Mouse (Mus musculus) embryonic facial prominence, embryonic 13.5 days (tissue): ENCODE measurements around the gene Mrpl39. TPM values are rescaled to one million over a fixed set of nuclear protein-coding genes. Genes with fewer than 3 reads are reported as not detected.

Experiments
- ATAC-seq: fragments of 200-750 bp; cut with Nextera tagmentation; 2 replicates; pipeline ENCODE4 v1.8.0; 2017; ENCODE audit warnings: low read depth; ENCODE audit not compliant: insufficient number of reproducible peaks, insufficient read depth, low FRiP score, low TSS enrichment
- H3K27ac ChIP-seq: fragments of 300-500 bp; sonication (generic); 2 replicates; pipeline ENCODE4 v1.5.1; 2015; ENCODE audit warnings: moderate library complexity, mild to moderate bottlenecking, inconsistent platforms
- H3K27me3 ChIP-seq: fragments of 300-500 bp; sonication (generic); 2 replicates; pipeline ENCODE4 v1.6.1; 2015; ENCODE audit warnings: mild to moderate bottlenecking, inconsistent platforms
- H3K36me3 ChIP-seq: fragments of 300-500 bp; sonication (generic); 2 replicates; pipeline ENCODE4 v1.6.1; 2015; ENCODE audit warnings: mild to moderate bottlenecking, inconsistent platforms
- H3K4me1 ChIP-seq: fragments of 300-500 bp; sonication (generic); 2 replicates; pipeline ENCODE4 v1.6.1; 2015; ENCODE audit warnings: inconsistent platforms
- H3K4me2 ChIP-seq: fragments of 300-500 bp; sonication (generic); 2 replicates; pipeline ENCODE4 v1.6.1; 2015; ENCODE audit warnings: moderate library complexity, mild to moderate bottlenecking, inconsistent platforms
- H3K4me3 ChIP-seq: fragments of 300-500 bp; sonication (generic); 2 replicates; pipeline ENCODE4 v1.5.1; 2015; ENCODE audit warnings: mild to moderate bottlenecking, inconsistent platforms
- H3K9ac ChIP-seq: fragments of 300-500 bp; sonication (generic); 2 replicates; pipeline ENCODE4 v1.6.1; 2015; ENCODE audit warnings: mild to moderate bottlenecking, inconsistent platforms
- H3K9me3 ChIP-seq: fragments of 300-500 bp; sonication (generic); 2 replicates; pipeline ENCODE4 v1.6.1; 2016; ENCODE audit warnings: inconsistent platforms
- WGBS: fragments of 180-500 bp; shearing (Covaris S2); methylation state at CpG from one replicate; pipeline ENCODE4 v1.1.7; 2015; ENCODE audit warnings: mixed read lengths; 5-methylcytosine and 5-hydroxymethylcytosine counted together
- polyA plus RNA-seq: library from polyadenylated mRNA; unstranded; fragments of >200 nt; fragmentation: Nextera tagmentation; extraction: Ambion mirVana; gene quantifications from 2 replicates; pipeline ENCODE4 v1.2.1, GENCODE M21; 2015

Gene Mrpl39
- polyA plus RNA-seq, 1 experiment from 2014 or later, result 46.0 TPM

DNA sequence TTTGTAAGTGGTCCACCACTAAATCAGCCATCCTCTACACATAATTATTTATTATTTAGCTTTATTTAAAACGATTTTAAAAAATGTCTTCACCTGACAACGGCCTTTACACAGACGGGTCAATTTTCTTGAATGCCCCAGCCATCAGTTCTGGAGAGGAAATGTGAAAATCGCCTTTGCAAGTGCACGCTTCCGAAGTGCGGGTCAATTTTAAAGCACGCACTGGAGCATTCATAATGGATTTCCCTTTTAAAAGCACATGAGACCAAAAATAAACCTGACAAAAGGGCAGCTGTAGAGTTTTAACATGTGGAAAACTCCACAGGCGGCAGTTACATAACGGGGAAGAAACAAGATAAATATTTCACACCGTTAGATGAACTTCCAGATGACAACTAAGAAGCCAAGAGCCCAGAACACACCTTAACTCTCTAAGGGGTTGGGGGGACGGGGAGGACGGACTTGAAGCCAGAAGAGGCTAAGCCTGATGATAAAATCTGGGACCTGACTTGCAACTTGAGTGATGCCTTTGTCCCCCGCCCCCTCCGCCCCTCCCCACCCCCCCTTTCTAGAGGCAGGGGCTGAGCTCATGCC, 37.8 kb upstream of the Mrpl39 start:
- Histone ChIP-seq H3K27ac (no peak overlapping the region), H3K36me3 (no peaks in the 10 kb centered on the region), H3K9me3 (no peaks in the 10 kb centered on the region), H3K27me3 (peaks cover 29% of the 10 kb centered on the region), H3K4me1 (peaks cover 8% of the 10 kb centered on the region; the same call in 1 of the 2 replicates), H3K4me3 (peak overlapping the region; percentile 64), H3K4me2 (peak overlapping the region; percentile 96), H3K9ac (peak overlapping the region; percentile 70)
- 0 out of 2 replicates have a peak, but pooled peaks have one; percentile 2 for ATAC-seq
- WGBS, result 1% methylated on average over 15 of the region's 15 CpGs

DNA sequence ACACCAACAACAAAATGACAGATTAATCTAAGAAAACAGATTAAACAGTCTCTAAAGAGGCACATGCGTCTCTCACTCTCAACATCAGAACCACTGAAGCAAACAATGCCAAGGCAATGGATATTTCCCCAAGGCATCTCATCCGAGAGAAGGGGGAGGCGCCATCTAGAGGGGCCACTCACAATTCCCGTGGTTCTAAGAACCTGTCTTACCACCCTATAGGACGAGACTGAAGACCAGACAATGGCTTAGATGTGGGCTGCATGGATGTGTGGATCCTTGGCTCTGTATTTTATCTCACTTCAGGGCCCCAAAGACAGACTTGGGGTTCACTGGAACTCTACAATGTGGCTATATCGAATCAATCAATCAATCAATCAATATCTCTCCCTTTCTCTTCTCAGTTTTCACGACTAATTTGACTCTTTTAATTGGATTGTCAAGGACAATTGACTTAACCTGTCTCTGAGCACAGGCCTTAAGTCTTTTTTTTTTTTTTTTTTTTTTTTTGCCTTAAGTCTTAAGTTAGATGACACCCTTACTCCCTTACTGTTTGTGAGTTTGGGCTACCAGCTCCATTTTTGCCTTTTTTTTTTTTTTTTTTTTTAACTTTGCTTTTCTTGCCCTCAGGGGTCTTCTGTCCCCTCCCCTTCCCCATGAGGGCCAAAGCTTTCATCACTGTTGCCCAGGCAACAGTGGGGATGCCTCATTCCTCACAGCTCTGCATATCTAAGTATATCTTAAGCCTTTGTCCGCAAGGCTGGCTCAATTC, 37.1 kb upstream of the Mrpl39 start:
- ATAC-seq, result no peak
- H3K27ac ChIP-seq, result no peak overlapping the region
- H3K27me3 ChIP-seq, result peaks cover 29% of the 10 kb centered on the region
- 13% methylated on average over 8 of the region's 8 CpGs for WGBS
- no peaks in the 10 kb centered on the region for H3K36me3 ChIP-seq
- no peaks in the 10 kb centered on the region for H3K9me3 ChIP-seq
- no peak overlapping the region for H3K9ac ChIP-seq
- H3K4me3 ChIP-seq, result no peak overlapping the region; the same call in 1 of the 2 replicates
- peak overlapping the region; percentile 96 for H3K4me2 ChIP-seq
- H3K4me1 ChIP-seq, result peaks cover 8% of the 10 kb centered on the region; the same call in 1 of the 2 replicates

DNA sequence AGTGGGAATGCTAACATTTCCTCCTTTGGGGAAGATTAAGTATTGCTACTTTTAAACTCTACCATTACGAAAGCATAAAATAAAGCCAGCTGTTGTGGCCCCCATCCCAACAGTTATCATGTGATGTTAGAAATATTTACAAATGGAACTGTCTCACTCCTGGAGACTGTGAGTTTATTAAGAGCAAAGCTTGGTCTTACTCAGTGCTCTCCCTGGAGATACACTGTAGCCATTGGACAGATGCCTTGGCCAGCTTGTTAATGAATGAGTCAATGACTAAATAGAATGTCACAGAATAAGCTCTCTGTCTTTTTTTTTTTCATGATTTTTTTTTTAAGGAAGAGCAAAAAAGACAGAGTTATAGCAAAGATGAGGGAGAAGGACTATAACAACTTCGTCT, 35.9 kb upstream of the Mrpl39 start:
- ATAC-seq, result no peak
- Histone ChIP-seq H3K9me3 (no peaks in the 10 kb centered on the region), H3K4me3 (no peak overlapping the region), H3K4me1 (peaks cover 8% of the 10 kb centered on the region; the same call in 1 of the 2 replicates), H3K36me3 (no peaks in the 10 kb centered on the region), H3K27me3 (peaks cover 28% of the 10 kb centered on the region), H3K27ac (no peak overlapping the region), H3K9ac (no peak overlapping the region), H3K4me2 (no peak overlapping the region)
- WGBS, result 84% methylated on average over 2 of the region's 2 CpGs

DNA sequence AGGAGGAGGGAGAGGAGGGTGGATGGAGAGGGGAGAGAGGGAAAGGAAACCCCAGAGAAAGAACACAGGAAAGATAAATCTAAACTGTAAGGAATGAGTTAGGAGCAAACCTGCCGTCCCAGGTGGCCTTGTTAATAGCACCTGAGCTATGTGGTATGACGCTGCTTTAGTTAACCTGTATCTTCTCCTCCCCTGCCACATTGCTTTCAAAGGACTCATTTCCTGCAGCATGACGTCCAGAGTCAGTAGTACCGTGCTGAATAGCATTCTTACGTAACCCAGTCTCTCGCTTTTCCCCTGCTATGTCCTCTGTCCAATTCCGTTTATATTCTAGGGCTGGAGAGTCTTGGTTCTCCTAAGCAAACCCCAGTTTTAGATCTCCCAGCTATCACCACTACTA, 35.3 kb upstream of the Mrpl39 start:
- no peak overlapping the region for H3K4me2 ChIP-seq
- peaks cover 22% of the 10 kb centered on the region for H3K27me3 ChIP-seq
- H3K27ac ChIP-seq, result no peak overlapping the region
- H3K4me3 ChIP-seq, result no peak overlapping the region
- H3K4me1 ChIP-seq, result peaks cover 8% of the 10 kb centered on the region; the same call in 1 of the 2 replicates
- WGBS, result 88% methylated on average over 7 of the region's 7 CpGs
- no peak overlapping the region for H3K9ac ChIP-seq
- H3K36me3 ChIP-seq, result no peaks in the 10 kb centered on the region
- no peaks in the 10 kb centered on the region for H3K9me3 ChIP-seq
- ATAC-seq, result no peak

DNA sequence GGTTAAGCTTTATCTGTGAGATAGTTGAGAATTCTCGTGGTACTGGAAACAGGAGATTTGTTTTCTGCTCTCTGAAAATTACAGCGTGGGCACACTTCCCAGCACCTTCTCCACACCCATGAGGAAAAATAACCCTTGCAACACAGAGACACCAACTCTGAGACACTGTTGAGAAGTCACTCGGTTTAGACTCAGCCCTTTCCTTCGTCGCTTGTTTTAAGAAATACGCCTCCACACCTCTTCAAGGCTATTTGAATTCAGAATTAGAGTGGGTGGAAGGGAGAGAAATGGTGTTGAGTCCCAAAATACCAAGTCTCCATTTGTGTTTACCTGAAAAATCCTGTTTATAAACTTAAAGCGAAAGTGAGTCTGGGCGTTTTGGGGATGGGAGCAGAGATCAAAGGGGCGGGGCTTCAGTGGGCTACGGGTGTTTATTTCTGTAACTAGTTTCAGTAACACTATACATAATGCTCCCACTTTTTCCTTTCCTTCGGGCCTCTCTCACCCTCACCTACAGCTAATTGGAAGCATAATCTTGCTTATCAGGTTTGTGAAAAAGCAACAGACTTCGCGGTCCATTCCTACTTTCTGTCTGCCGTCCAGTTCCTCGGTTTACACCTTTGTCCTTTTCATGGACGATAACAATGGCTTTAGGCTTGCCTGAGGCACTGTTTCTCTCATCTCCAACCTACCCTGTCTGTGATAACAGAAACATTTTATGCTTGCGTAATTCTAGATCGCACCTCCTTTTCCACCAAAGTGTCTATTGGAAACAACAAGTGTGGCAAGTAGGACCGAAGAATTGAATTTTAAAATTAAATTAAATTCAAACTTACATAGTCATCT, 34.3 kb upstream of the Mrpl39 start:
- H3K9me3 ChIP-seq, result no peaks in the 10 kb centered on the region
- H3K36me3 ChIP-seq, result no peaks in the 10 kb centered on the region
- no peak overlapping the region for H3K27ac ChIP-seq
- peaks cover 14% of the 10 kb centered on the region for H3K27me3 ChIP-seq
- no peak overlapping the region for H3K4me2 ChIP-seq
- WGBS, result 85% methylated on average over 19 of the region's 19 CpGs
- H3K4me3 ChIP-seq, result no peak overlapping the region
- peaks cover 8% of the 10 kb centered on the region; the same call in 1 of the 2 replicates for H3K4me1 ChIP-seq
- ATAC-seq, result no peak
- H3K9ac ChIP-seq, result no peak overlapping the region

DNA sequence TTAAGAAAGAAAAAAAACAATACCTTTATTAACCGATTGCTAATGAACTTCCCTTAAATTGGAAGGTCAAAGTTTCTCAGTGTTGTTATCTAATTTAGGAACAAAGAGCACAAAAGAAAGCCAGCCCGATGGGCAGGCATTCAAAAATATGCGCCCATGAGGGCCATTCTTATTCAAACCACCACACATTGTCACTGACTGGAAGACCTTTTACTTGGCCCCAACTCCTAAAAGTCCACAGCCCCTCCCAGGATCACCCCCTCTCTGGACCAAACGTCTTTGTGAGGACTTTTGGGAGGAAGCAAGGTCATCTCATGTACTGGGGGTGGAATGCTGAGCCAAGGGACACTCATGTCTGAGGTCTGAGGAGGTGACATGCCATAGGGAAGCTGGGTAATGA, 33.6 kb upstream of the Mrpl39 start:
- Histone ChIP-seq H3K36me3 (no peaks in the 10 kb centered on the region), H3K9me3 (no peaks in the 10 kb centered on the region), H3K27me3 (peaks cover 7% of the 10 kb centered on the region), H3K9ac (no peak overlapping the region), H3K27ac (no peak overlapping the region), H3K4me1 (peaks cover 6% of the 10 kb centered on the region; the same call in 1 of the 2 replicates), H3K4me2 (no peak overlapping the region), H3K4me3 (no peak overlapping the region)
- WGBS, result 64% methylated on average over 4 of the region's 4 CpGs
- ATAC-seq, result no peak

DNA sequence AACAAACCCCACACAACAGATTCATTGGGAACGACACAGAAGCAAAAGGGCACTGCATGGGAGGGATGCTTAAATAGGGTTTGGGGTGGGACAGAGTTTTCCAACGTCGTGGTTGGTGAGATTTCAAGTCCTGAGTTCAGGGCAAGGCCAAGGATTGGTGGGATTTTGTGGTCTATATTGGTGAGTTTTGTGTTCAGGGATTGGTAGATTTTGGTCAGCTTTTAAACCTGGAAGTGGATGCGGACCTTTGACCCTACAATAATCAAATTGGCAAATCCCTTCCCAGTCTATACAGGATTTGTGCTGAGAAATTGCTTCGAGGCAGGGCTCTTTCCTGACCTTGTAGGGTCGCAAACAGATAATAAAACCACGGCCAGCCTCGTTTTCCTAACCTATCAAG, 32.4 kb upstream of the Mrpl39 start:
- WGBS, result 84% methylated on average over 8 of the region's 8 CpGs
- no peak overlapping the region for H3K27ac ChIP-seq

DNA sequence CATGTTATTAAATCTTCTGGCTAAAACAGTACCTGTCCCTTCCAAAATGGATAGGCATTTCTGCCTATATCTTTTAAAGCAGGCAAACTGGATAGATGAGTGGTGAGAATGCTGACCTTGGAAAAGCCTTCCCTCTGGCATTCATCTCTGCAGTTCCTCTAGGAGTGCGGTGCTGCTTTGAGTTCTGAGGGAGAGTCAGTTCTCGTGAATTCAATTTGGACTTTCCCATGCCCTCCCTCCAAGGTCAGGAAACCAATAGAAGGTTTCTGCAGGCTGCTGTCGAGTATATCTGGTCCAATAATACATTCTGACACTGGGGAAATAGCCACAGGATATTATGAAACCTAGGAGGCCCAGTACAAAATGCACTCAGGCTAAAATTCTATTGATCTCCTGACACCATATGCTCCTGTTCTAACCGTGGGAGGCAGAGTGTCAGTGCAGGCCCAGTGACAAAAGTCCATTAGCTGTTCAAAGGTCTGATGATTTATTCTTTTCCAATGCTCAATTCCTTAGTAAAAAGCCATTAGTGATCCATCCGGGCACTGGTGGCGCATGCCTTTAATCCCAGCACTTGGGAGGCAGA, 10.3 kb upstream of the Mrpl39 start:
- Histone ChIP-seq H3K9ac (no peak overlapping the region), H3K36me3 (no peaks in the 10 kb centered on the region), H3K27ac (no peak overlapping the region), H3K4me3 (no peak overlapping the region), H3K4me1 (no peaks in the 10 kb centered on the region), H3K4me2 (no peak overlapping the region), H3K27me3 (no peaks in the 10 kb centered on the region), H3K9me3 (no peaks in the 10 kb centered on the region)
- ATAC-seq, result no peak
- 75% methylated on average over 6 of the region's 6 CpGs for WGBS

More for the DNA sequence above, 32.4 kb upstream of the Mrpl39 start:
- Histone ChIP-seq H3K4me1 (no peaks in the 10 kb centered on the region), H3K9me3 (no peaks in the 10 kb centered on the region), H3K4me2 (no peak overlapping the region), H3K36me3 (no peaks in the 10 kb centered on the region), H3K27me3 (peaks cover under 1% of the 10 kb centered on the region), H3K9ac (no peak overlapping the region), H3K4me3 (no peak overlapping the region)
- no peak for ATAC-seq

DNA sequence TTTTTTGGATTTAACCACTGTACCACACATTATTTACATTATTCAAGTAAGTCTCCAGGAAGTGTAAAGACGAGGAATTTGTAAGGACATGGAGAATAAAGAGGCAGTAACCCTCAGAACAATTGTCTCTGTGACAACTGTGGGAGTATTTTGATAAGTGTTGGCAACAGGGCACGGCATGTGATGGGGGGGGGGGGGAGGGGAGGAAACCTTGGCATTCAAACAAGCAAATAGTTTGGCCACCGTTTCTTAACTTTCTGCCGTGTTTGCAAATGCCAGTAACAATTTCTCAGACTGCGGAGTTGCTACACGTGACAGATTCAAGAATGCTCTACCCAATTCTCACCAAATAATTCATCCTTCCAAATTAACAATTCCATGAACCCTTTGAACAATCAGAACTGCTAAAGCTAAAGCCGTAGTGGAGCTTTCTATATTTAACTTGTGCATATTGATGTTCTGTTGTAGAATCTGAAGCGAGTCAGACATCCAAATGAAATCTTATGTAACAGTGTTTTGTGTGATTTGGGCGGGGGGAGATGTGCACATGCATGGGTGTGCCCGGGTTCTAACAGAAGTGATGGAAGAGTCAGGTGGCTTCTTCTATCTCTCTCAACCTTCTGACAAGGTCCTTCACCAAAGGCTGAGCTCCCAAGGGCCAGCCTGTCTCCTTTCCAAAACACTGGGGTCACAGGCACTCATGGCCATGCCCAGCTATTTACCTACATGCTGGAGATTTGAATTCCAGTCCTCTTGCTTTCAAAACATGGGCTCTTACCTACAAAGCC, 9.4 kb upstream of the Mrpl39 start:
- H3K27ac ChIP-seq, result no peak overlapping the region
- 62% methylated on average over 10 of the region's 10 CpGs for WGBS
- no peaks in the 10 kb centered on the region for H3K36me3 ChIP-seq
- no peak overlapping the region for H3K4me2 ChIP-seq
- no peaks in the 10 kb centered on the region for H3K4me1 ChIP-seq
- no peaks in the 10 kb centered on the region for H3K27me3 ChIP-seq
- H3K9me3 ChIP-seq, result no peaks in the 10 kb centered on the region
- H3K4me3 ChIP-seq, result no peak overlapping the region
- H3K9ac ChIP-seq, result no peak overlapping the region
- no peak for ATAC-seq

DNA sequence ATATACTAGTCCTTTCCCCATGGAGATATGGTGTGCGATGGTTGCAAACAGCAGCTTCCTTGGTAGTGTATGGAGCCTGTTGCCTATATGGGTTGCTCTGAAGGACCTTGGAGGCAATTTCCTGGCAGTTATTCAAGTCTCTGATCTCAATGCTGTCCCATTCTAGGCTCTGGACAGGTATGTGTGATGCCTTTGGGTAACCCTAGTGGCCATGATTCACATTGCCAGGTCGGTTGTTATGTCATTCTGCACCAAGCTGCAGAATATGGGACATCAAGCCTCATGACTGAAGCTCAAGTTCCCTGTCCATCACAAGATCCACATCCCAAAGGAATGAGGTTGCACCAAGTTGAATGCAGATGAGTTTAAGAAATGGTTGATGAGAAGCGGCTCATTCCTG, 1.8 kb upstream of the Mrpl39 start:
- H3K9me3 ChIP-seq, result no peaks in the 10 kb centered on the region
- H3K27ac ChIP-seq, result no peak overlapping the region
- H3K4me3 ChIP-seq, result no peak overlapping the region
- H3K27me3 ChIP-seq, result no peaks in the 10 kb centered on the region
- H3K9ac ChIP-seq, result no peak overlapping the region
- peaks cover 5% of the 10 kb centered on the region for H3K4me1 ChIP-seq
- H3K4me2 ChIP-seq, result no peak overlapping the region
- ATAC-seq, result no peak
- WGBS, result 77% methylated on average over 3 of the region's 3 CpGs
- H3K36me3 ChIP-seq, result 0 out of 2 replicates have a peak, but pooled peaks cover 4% of the 10 kb centered on the region

DNA sequence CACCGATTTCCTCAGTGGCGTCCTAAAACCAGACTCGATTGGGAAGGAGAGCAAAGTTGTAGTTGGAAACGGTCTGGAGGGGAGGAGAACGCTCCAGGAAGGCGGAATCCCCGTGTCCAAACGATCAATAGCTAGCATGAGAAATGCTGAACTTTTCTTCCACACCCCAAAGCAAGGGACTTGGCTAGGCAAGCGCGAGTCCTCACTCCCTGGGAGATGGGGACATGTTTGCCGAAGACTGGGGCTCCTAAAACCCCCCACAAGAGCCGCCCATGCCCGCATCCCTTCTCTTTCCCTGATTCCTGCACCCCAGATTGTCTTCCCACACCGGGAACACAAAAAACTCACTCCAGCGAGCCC, 756 bp downstream of the Mrpl39 start:
- Histone ChIP-seq H3K4me2 (peak overlapping the region; percentile 70), H3K9me3 (no peaks in the 10 kb centered on the region), H3K36me3 (peaks cover 24% of the 10 kb centered on the region), H3K27ac (peak overlapping the region; percentile 69; the same call in 1 of the 2 replicates), H3K27me3 (no peaks in the 10 kb centered on the region), H3K4me1 (peaks cover 5% of the 10 kb centered on the region), H3K4me3 (peak overlapping the region; percentile 77), H3K9ac (peak overlapping the region; percentile 87)
- ATAC-seq, result no peak
- WGBS, result under 1% methylated on average over 15 of the region's 15 CpGs
